Mouse (Mus musculus) liver, embryonic 13.5 days (tissue): ENCODE measurements at regions not wholly inside any gene's neighbourhood (a gene's known extent, or its start where the extent isn't known, plus 50 kb on each side); places are given as distances from the start of the nearest gene placed in this dataset.

Source experiments
- ATAC-seq: fragments of 200-750 bp; cut with Nextera tagmentation; 2 replicates; pipeline ENCODE4 v1.8.0; 2017; ENCODE audit warnings: low read depth, mild to moderate bottlenecking, moderate number of reproducible peaks, moderate library complexity
- DNase-seq: peaks from one replicate; pipeline ENCODE4 v3.0.0; 2022
- H3K27ac ChIP-seq: fragments of 300-500 bp; sonication (generic); 2 replicates; pipeline ENCODE4 v1.5.1; 2015; ENCODE audit warnings: moderate library complexity, mild to moderate bottlenecking, inconsistent platforms
- H3K27me3 ChIP-seq: fragments of 300-500 bp; sonication (generic); 2 replicates; pipeline ENCODE4 v1.6.1; 2015; ENCODE audit warnings: mild to moderate bottlenecking, inconsistent platforms
- H3K36me3 ChIP-seq: fragments of 300-500 bp; sonication (generic); 2 replicates; pipeline ENCODE4 v1.6.1; 2015; ENCODE audit warnings: mild to moderate bottlenecking, inconsistent platforms
- H3K4me1 ChIP-seq: fragments of 300-500 bp; sonication (generic); replicated peaks from 2 replicates; pipeline ENCODE4 v1.6.1; 2015; ENCODE audit warnings: inconsistent platforms
- H3K4me2 ChIP-seq: fragments of 300-500 bp; sonication (generic); 2 replicates; pipeline ENCODE4 v1.6.1; 2015; ENCODE audit warnings: inconsistent platforms, mild to moderate bottlenecking, moderate library complexity
- H3K4me3 ChIP-seq: fragments of 300-500 bp; sonication (generic); replicated peaks from 2 replicates; pipeline ENCODE4 v1.5.1; 2015; ENCODE audit warnings: mild to moderate bottlenecking, inconsistent platforms
- H3K9ac ChIP-seq: fragments of 300-500 bp; sonication (generic); 2 replicates; pipeline ENCODE4 v1.6.1; 2015; ENCODE audit warnings: mild to moderate bottlenecking, inconsistent platforms
- H3K9me3 ChIP-seq: fragments of 300-500 bp; sonication (generic); replicated peaks from 2 replicates; pipeline ENCODE4 v1.6.1; 2016; ENCODE audit warnings: inconsistent platforms
- WGBS: fragments of 180-500 bp; shearing (Covaris S2); methylation state at CpG from one replicate; pipeline ENCODE4 v1.1.7; 2015; ENCODE audit not compliant: insufficient replicate concordance; 5-methylcytosine and 5-hydroxymethylcytosine counted together

- DNase-seq (no peak), ATAC-seq (no peak)
- H3K9ac ChIP-seq = no peak overlapping the region
- H3K27me3 ChIP-seq = no peaks in the 10 kb centered on the region
- H3K4me1 ChIP-seq = no peaks in the 10 kb centered on the region
- H3K27ac ChIP-seq = no peak overlapping the region
- 68% methylated on average over 4 of the region's 4 CpGs for WGBS
- H3K4me3 ChIP-seq = no peak overlapping the region
- H3K36me3 ChIP-seq = no peaks in the 10 kb centered on the region
- no peak overlapping the region for H3K4me2 ChIP-seq
- no peaks in the 10 kb centered on the region for H3K9me3 ChIP-seq
Measured at GRCm38 (mm10) chr2:21043302-21043701, 74.6 kb upstream of the Arhgap21 start.

- Histone ChIP-seq H3K27ac (no peak overlapping the region), H3K4me3 (no peak overlapping the region), H3K9me3 (no peaks in the 10 kb centered on the region), H3K36me3 (no peaks in the 10 kb centered on the region), H3K9ac (no peak overlapping the region), H3K27me3 (no peaks in the 10 kb centered on the region), H3K4me1 (no peaks in the 10 kb centered on the region), H3K4me2 (no peak overlapping the region)
- WGBS = 68% methylated on average over 3 of the region's 3 CpGs
- ATAC-seq (no peak), DNase-seq (no peak)
Measured at GRCm38 (mm10) chr2:21037607-21038006, 68.9 kb upstream of the Arhgap21 start.

- DNase-seq = no peak
- Histone ChIP-seq H3K27me3 (no peaks in the 10 kb centered on the region), H3K4me1 (no peaks in the 10 kb centered on the region), H3K36me3 (no peaks in the 10 kb centered on the region), H3K9ac (no peak overlapping the region), H3K4me3 (no peak overlapping the region), H3K4me2 (no peak overlapping the region), H3K27ac (no peak overlapping the region), H3K9me3 (no peaks in the 10 kb centered on the region)
- WGBS = 66% methylated on average over 8 of the region's 8 CpGs
- ATAC-seq = no peak
Measured at GRCm38 (mm10) chr2:21037181-21037580, 68.5 kb upstream of the Arhgap21 start.

DNA sequence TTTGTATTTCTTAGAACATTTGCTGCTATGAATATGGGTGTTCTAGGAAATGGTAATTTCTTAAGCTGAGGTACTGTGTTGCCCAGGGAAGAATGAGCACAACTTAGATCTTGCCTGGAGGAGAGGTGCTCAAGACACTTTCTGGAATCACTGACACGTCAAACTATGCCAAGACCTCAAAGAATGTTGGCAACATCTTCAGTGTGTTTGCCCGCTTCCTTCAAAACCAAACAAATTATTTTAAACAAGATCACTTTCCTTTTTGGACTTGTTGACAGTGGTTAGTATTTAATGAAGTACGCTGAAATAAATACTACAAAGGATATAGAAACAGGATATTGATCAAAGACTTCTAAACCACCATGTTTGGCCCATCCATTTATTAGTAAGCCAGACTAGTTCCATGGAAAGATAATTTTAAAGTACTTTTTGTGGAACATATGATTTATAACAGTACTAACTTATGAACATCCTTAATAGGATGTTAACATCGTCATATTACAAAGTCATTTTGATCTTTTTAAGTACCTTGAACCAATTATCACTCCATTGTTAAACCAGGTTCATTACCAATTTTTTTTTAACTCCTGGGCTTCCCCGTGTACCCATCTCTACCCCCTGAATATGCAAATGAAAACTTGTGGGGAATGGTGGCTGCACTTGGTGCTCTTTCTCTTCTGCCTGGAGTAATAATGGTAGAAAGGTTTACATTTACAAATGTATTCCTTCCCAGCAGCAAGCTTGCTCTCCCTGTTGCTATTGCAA is 67.4 kb upstream of the Arhgap21 start:
- H3K27ac ChIP-seq = no peak overlapping the region
- WGBS = 57% methylated on average over 5 of the region's 5 CpGs
- no peak overlapping the region for H3K4me2 ChIP-seq
- H3K27me3 ChIP-seq = no peaks in the 10 kb centered on the region
- no peaks in the 10 kb centered on the region for H3K9me3 ChIP-seq
- no peaks in the 10 kb centered on the region for H3K36me3 ChIP-seq
- H3K4me1 ChIP-seq = no peaks in the 10 kb centered on the region
- DNase-seq = no peak
- no peak for ATAC-seq
- no peak overlapping the region for H3K9ac ChIP-seq
- no peak overlapping the region for H3K4me3 ChIP-seq

DNA sequence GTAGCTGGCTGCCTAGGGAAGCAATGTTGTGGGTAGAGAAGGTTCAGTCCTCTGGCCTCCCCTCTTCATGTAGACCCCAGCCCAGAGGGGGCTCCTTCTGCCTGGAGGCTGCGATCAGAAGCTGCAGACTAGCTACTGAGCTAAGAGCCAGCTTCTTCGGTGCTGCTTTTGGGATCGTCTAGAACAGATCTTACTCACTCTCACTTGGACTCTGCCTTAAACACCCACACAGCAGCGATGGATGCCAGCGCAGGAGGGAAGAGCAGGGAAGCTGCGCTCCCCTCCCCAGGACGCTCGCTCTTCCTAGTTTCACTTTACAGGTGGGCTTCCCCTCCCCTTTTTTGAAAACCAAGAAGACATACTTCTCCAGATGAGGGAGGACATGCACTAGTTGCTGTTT is 66.0 kb upstream of the Arhgap21 start:
- no peak overlapping the region for H3K27ac ChIP-seq
- no peaks in the 10 kb centered on the region for H3K9me3 ChIP-seq
- H3K36me3 ChIP-seq = no peaks in the 10 kb centered on the region
- H3K9ac ChIP-seq = no peak overlapping the region
- H3K4me1 ChIP-seq = no peaks in the 10 kb centered on the region
- DNase-seq (no peak), ATAC-seq (no peak)
- H3K4me3 ChIP-seq = 0 out of 2 replicates have a peak overlapping the region, but pooled peaks have one; percentile 0
- peak overlapping the region; percentile 12; the same call in 1 of the 2 replicates for H3K4me2 ChIP-seq
- no peaks in the 10 kb centered on the region for H3K27me3 ChIP-seq
- WGBS = 21% methylated on average over 8 of the region's 8 CpGs

GRCm38 (mm10) chr2:21030650-21031049 is 62.0 kb upstream of the Arhgap21 start:
- Histone ChIP-seq H3K9me3 (no peaks in the 10 kb centered on the region), H3K27me3 (no peaks in the 10 kb centered on the region), H3K9ac (no peak overlapping the region), H3K4me2 (no peak overlapping the region), H3K36me3 (no peaks in the 10 kb centered on the region), H3K4me3 (no peak overlapping the region), H3K27ac (no peak overlapping the region), H3K4me1 (no peaks in the 10 kb centered on the region)
- DNase-seq (no peak), ATAC-seq (no peak)
- 59% methylated on average over 4 of the region's 4 CpGs for WGBS

DNA sequence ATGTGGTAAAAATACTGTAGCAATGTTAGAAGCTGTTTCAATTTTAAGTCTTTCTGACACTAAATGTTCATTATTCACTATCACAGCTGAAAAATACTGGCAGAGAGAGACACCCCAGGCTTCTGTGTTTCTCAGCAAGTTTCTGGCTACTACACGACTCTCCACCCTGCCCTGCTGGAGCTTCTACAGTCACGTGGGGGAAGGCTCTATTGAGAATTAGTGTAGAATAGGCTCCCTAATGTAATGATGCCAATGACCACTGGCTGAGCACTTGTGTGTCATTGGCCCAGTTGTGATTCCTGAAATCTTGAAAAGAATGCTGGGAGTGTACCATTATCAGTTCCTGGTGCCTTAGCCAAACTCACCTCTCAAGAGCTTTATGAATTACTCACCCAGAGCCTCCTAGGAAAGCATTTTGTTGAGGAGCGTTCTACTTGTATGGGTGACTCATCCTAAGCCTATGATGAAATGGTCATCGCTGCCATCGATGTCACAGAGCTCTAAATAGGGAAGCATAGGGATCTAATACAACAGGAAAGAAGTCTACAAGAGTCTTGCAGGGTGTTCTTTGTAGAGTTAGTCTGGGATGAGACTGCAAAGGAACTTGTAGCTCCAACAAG is 60.8 kb upstream of the Arhgap21 start:
- no peaks in the 10 kb centered on the region for H3K36me3 ChIP-seq
- no peak overlapping the region for H3K4me3 ChIP-seq
- no peak overlapping the region for H3K27ac ChIP-seq
- no peak for ATAC-seq
- no peaks in the 10 kb centered on the region for H3K4me1 ChIP-seq
- WGBS = 54% methylated on average over 5 of the region's 5 CpGs
- no peaks in the 10 kb centered on the region for H3K27me3 ChIP-seq
- H3K4me2 ChIP-seq = no peak overlapping the region
- H3K9ac ChIP-seq = no peak overlapping the region
- no peak for DNase-seq
- H3K9me3 ChIP-seq = no peaks in the 10 kb centered on the region

DNA sequence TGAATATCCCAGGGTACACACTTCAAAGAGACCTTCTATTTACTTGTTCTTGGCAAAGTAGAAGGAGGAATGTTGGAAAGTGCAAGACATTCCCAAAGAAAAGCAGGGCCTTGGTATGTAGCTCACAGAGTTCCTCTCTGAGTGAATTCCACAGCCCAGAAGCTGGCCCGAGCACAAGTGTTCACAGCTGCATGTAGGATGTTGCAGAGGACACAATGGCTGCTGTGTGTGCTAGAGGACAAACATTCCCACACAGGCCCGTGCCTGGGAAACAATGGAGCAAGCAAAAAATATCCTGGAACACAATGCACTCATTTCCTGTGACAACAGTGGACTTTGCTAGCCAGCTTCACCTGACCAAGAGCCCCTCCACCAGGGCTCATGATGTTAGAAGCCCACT is 59.9 kb upstream of the Arhgap21 start:
- H3K27me3 ChIP-seq = no peaks in the 10 kb centered on the region
- no peak overlapping the region for H3K4me2 ChIP-seq
- H3K4me3 ChIP-seq = no peak overlapping the region
- H3K36me3 ChIP-seq = no peaks in the 10 kb centered on the region
- ATAC-seq (no peak), DNase-seq (no peak)
- no peaks in the 10 kb centered on the region for H3K4me1 ChIP-seq
- no peaks in the 10 kb centered on the region for H3K9me3 ChIP-seq
- no peak overlapping the region for H3K9ac ChIP-seq
- H3K27ac ChIP-seq = no peak overlapping the region
- WGBS = 32% methylated on average over 2 of the region's 2 CpGs

GRCm38 (mm10) chr2:21018535-21018934 is 49.9 kb upstream of the Arhgap21 start:
- no peaks in the 10 kb centered on the region for H3K9me3 ChIP-seq
- ATAC-seq = no peak
- H3K36me3 ChIP-seq = no peaks in the 10 kb centered on the region
- H3K4me2 ChIP-seq = no peak overlapping the region
- no peaks in the 10 kb centered on the region for H3K27me3 ChIP-seq
- H3K4me1 ChIP-seq = no peaks in the 10 kb centered on the region
- H3K27ac ChIP-seq = no peak overlapping the region
- WGBS = 33% methylated on average over 1 of the region's 1 CpGs
- H3K4me3 ChIP-seq = no peak overlapping the region
- no peak overlapping the region for H3K9ac ChIP-seq
- DNase-seq = no peak
